Mouse (Mus musculus) layer of hippocampus, postnatal 14 days (tissue): ENCODE measurements at regions not wholly inside any gene's neighbourhood (a gene's known extent, or its start where the extent isn't known, plus 50 kb on each side); places are given as distances from the start of the nearest gene placed in this dataset.
A peak's percentile ranks its signal among the peaks of the same experiment; 100 is the strongest.

ENCODE experiments used
- DNase-seq, 2 experiments: peaks; one replicate each; pipeline ENCODE4 v3.0.0; 2021 to 2022; ENCODE audit warnings: low spot score in 2 of 2, mixed read lengths in 1 of 2

DNA sequence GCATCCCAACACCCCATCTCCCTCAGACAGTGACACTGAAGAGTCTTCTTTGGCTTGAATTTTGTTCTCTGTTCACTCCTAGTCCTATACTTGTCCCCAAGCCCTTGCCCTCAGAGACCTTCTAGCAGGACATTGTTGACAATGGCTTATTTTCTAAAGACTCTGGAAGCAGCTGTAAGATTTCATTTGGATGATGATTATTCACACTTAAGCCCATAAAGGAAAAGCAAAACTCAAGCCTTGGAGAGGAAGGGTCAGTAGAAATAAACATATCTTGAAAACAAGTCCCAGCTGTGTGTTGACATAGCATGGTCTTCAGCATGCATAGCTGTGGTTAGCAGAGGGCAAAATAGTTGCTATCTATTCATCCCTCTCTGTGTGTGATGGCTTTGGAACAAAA lies 59.9 kb upstream of the Cdh11 start:
- DNase-seq = no peak

DNA sequence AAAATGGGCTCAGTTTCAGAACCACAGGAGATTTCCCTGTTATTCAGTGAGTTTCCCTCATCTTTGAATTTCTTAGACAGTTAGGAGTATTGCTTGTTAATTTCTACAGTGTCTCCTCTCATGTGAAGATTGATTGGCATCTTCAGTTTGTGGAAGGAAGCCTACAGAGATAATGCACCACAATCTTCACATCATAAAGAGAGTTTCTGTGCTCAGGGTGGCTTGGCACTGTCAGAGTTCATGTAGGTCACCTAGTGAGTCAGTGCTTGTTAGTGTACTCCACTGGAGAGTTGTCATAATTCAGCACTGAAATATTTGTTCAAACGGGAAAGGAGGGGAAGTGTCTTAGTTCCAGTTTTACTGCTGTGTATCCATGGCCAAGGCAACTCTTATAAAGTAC lies 74.6 kb upstream of the Cdh11 start:
- no peak for DNase-seq

DNA sequence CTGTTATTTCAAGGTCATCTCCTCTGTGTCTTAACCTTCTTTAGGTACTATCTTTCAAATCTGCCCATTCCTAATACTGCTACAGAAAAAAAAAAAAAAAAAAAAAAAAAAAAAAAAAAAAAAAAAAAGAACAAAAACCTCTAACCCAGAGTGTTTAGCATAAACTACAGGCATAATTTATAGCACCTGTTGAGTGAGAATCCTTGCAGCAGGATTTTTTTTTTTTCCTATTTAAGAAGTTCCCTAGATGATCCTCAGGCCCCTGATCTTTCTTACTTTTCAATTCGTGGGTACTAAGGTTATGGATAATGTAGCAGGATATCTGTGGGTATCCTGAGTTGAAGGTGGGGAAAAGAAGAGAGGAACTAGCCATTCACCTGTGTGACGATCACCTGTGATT lies 114.1 kb upstream of the Cdh11 start:
- DNase-seq = no peak

DNA sequence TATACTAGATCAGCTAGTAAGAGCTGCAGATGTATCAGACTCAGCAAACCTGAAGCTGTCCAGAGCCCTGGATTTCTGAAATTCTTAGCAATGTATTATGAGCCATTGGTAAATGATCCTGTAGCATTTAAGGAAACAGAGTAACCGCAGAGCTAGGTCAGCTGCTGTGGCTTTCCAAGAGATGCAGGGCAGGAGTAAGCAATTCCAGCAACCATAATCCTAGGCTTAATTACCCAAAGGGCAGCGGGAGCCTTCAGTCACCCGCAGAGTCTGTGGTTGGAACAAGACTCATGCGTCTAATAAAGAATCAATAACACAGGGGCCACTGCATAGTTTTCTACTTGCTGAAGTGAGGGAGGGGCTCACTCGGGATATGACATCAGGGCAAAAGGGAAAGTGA lies 115.2 kb upstream of the Cdh11 start:
- no peak for DNase-seq

DNA sequence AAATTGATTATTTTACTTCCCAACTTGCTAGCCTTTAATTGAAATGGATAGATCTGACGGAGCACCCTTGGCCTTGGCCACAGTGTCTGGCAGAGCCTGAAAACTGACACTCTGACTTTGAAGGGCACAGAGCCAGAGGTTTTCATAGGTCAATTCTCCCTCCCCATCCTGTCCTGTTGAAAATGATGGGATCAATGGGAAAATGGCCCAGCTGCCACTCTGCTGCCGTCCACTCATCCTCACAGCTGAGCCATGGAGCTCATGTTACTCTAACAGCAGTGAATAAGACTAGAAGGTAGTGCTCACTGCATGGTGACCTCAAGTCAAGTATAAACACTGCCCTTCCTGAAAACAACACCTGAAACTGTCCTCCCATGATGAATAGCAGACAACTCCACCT lies 122.0 kb upstream of the Cdh11 start:
- no peak for DNase-seq

DNA sequence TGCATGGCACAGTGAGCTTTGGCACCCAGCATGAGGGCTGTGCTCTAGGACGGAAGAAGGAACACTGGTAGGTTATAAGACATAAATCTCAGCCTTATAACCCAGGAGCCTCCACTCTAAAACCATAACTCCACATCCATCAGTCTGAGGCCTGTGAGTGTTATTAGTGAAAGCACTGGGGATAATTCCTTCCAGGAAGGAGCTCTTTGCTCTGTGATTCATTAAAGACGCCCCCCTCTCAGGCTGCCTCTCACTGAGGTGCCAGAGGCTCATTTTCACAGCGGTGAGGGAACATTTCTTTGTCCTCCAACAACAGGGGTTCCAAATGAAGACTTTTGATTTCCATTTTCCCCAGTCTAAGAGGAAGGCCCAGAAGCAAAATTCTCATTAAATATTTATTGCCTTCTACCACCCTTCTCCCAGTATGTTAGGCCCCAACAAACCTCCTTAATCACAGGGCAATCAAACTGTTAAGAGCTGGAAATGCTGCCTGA lies 145.9 kb upstream of the Cdh11 start:
- no peak for DNase-seq

DNA sequence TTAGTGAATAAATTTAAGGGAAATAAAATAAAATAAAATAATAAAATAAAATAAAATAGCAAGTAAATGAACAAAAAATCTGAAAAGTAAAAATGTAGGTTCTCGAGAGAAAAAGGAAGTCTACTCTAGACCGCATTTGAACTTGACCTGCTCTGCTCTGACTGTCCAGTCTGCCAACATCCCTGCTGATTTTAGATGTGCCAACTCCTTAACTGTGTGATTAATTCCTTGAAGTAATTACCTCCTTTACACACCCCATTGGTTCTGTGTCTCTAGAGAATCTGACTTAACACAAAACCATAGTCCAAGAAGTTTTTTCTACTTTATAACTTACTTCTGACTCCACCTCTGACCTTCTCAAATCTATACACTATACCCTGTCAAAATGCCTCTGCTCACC lies 153.3 kb upstream of the Cdh11 start:
- no peak for DNase-seq

DNA sequence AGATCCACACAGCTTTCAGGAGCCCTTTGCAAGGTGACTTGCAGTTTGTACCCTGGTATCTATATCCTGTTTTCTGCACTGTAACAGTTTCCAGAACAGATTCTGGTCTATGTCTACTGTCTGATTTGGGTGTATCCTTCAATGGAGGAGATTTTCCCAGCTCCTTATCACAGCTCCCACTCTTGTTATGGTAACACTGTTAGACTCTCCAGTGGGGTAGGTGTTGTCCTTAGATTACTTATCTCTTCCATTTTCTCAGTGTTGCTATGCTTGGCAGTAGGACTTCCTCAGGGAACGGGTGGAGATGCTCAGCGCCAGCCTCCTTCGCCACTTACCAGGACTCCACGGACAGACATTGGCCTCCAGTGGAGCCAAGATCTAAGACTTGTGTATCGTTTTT lies 160.1 kb upstream of the Cdh11 start:
- DNase-seq = no peak

DNA sequence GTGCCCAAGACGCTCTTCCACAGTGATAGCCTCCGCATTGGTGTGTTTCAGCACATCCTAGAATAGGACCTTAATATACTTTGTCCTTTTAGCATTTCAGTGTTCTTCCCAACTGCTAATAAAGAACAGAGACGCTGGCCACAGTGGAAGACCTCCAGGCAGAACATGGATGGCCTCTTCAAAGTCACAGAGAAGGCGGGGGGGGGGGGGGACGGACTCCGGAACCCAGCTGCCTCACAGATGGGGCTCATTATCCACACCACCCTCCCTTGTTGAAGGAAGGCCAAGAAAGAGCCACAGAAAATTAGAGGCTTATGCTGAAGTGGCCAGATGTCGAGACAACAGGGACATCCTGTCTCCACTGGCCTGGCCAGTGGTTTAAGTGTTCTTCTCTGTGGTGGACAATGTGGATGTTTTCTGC lies 192.7 kb upstream of the Cdh11 start:
- no peak for DNase-seq

DNA sequence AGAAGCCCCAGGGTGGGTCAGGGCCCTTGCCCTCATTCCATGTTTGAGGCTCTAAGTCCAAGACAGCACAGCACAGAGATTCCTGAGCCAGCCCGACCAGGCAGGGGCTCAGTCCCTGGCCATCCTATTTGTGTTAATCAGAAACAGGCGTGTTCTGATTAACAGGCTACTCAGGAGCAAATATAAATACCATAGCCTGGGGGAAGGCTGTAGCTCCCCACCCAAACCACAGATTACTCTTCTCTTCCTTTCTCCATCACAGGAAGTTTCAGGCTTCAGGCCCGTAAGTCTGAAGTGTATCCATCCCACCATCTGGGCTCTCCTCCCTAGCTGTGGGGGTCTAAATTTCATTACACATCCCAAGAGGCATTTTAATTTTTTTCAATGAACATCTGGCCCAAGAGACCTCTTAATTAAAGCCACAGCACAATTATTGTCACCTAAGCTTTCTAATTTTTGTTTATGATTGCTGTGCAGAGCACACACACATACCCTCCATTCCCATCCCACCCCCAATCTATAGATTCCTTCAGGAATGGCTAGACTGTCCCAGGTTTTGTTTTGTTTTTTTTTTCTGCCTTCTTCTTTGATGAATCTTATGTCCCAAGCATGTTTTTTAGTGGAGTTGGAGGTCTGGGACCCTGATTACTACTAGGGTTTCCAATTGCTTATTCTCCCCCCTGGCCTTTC lies 197.9 kb upstream of the Cdh11 start:
- DNase-seq = no peak

DNA sequence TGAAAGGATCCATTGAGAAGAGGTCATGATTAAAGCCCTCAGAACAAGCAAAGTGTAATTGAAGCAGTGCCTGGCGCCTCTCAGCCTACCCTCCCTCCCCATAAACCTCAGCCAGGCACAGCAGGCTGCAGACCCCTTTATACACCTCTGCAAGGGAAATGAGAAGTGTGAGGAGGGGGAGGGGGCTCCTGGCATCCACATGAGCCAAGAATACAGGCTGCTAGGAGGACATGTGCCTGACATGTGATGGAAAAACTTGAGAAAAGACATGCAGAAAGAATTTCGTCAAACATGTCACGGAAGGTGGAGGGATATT lies 198.4 kb upstream of the Cdh11 start:
- DNase-seq = no peak

DNA sequence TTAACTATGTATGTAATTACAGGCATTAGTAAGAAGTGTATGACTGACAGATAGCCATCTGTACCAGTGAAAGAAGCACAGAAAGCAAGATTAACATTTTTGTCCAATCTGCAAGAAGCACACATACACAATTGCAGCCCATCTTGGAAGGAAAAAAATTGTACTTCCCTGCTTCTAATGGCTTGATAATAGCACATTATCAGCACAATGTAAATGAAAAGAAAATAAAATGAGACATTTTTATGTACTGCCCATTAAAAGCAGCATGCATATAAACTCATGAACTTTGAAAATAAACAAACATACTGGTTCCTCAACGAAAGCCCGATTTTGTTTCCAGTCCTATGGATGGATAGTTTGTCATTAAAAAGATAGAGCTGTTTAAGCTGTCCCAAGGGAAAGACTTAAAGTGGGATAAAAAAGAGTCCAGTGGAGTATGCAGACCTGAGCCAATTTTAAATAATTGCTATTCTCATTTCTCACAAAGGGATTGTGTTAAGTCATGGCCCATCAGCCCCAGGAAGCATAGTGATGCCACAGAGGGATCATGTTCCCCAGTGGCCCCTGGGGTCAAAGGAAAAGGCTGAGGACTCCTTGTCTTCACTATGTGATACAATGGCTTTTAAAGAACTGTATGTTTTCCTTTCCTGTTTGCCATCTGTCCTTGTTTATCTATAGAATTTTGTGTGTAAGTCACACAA lies 222.0 kb upstream of the Cdh11 start:
- DNase-seq = no peak

DNA sequence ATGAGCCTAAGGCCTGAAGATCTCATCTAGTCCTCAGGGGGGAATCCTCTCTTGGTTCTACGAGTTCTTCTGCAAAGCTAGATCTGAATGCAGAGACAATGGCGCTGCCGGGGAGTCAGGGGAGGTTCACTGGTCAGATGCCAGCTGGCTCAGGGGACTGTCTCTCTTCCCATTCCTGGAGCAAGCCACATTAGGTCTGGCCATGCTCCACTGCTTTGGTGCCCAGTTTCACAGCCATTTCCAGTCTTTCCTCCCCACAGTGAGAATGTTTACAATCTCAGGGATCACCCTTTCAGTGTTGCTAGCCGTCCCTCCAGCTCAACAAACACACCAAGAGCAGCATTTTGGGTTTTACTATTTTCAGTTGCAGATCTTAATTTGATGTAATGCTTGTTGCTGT lies 233.7 kb upstream of the Cdh11 start:
- peak; percentile 8 to 58 for DNase-seq

DNA sequence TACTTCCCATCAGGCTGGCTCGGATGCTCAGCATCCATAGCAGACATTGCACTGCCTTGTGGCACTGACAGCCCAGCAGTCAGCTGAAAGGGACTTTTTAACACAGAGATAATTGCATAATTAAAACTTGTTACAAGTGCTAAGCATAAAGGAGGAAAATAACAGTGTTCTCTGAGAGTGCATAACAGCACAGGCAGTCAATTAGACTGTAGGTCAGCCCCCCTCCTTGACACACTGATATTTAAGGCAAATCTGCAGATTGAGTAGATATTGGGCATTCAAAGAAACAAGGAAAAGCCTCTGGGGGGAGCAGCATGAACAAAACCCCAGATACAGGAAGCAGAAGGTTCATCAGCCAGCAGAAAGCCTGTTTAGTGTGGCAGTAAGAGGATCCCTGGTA lies 237.8 kb upstream of the Cdh11 start:
- DNase-seq = no peak

DNA sequence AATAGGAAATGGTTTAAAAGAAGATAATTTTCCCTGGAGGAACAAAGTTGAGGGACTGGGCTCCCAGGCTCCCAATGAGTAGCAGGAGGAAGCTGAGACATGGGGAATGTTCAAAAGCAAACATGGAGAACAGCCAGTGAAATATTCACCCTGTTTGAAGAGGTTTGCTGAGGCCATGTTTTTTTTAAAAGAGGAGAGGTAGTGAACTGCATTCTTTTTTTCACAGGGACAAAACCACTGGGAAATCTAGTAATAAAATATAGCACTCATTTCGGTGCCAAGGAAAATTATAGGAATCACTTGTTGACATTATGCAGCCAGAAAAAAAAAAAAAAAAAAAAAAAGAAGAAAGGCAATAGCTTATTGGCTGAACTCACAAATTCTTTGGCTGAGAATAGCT lies 246.3 kb upstream of the Cdh11 start:
- DNase-seq = no peak

DNA sequence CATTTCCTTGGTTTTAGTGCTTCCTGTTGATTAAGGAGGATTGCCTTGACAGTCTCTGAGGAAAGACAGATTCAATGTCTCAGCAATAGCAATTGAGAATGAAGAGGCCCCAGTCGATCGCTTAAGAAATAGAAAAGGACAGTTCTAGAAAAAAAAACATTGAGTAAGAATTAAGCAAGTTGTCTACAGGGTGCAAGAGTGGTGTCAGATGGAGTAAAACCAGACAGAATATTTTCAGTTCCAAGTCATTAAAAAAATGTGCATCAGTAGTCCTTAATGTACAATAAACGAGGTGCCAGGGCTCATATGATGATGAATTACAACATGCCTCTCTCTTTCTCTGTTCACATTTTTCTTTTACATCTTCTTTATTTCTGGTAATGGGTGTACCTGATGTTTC lies 248.5 kb upstream of the Cdh11 start:
- DNase-seq = no peak

DNA sequence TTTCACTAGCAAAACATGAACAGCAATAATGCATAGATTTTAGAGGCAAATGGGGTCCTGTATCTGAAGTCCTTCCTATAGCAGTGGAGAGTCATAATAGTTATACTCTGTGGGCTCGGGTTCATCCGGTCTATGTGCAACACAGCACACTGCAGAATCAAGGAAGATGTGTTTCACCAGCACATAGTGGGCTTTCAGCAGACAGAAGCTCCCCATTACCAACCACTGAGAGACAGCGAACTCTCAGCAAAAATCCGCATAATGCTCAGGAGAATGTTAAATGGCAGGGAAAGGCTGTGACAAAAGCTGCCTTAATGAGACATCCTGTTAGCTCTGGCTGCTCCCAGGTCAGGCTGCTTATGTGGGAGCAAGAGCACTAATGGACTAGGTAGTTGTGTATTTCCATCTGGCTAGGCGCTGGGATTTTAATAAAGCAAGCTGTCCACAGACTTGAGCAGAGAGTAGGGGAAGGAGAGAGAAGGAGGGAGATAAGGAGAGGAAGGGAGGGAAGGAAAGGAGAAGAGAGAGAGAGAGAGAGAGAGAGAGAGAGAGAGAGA lies 286.7 kb upstream of the Cdh11 start:
- no peak for DNase-seq

DNA sequence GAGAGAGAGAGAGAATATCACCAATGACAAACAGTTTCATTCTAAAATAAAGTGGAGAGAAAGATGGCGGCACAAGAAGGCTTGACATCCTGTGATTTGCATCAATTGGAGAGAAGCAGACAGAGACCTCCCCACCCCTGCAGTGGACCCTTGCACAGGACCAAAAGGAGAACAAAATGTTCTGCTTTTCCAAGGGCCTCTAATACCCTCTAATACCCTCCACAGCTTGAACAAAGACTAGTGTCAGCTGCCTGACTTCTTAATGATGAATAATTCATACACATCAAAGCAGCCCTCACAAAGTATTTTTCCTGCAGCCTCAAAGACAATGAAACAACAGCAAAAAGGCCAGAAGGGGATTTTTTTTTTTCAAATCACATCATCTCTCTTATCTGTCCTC lies 287.2 kb upstream of the Cdh11 start:
- no peak for DNase-seq

DNA sequence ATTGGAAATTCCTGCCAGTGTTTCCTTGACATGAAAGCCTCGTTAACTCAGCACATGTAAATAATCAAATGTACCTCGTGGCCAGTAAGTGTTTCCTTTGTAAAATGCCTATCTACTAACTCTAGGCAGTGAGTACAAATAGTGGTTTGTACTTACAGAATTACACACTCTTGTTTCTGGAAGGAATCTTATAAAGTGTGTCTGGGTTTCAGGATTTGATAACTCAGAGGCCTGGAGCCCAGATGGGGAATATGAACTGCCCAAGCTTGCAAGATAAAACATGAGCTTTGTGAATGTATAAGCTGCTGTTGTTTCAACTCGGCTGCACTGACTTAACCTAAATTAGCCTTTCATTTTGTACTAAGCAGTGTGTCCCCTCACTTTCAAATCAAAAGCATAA lies 293.1 kb upstream of the Cdh11 start:
- DNase-seq = no peak

DNA sequence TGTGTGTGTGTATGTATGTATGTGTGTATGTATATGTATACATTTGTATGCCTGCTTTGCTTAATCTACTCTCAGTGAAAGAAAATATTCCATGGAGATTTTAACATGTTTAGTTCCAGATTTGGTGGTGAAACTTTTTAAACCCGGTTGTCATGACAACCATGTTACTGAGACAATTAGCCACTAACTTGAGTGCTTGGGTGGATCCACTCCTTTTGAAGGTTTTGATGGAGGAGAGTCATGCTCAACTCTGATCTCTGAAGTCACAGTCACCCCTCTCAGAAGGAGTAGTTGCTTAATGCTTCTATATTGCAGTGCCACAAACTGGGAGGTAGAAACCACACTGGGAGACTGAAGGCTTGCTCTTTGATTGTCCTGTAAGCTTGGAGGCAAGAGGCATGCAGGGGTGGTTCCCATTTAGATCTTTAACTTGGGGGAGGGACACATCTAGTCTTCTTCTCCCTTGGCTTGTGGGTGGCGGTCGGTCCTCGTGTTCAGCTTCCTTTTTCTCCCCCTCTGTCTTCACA lies 301.6 kb upstream of the Cdh11 start:
- DNase-seq = peak in 1 of 2 experiments; percentile 15

DNA sequence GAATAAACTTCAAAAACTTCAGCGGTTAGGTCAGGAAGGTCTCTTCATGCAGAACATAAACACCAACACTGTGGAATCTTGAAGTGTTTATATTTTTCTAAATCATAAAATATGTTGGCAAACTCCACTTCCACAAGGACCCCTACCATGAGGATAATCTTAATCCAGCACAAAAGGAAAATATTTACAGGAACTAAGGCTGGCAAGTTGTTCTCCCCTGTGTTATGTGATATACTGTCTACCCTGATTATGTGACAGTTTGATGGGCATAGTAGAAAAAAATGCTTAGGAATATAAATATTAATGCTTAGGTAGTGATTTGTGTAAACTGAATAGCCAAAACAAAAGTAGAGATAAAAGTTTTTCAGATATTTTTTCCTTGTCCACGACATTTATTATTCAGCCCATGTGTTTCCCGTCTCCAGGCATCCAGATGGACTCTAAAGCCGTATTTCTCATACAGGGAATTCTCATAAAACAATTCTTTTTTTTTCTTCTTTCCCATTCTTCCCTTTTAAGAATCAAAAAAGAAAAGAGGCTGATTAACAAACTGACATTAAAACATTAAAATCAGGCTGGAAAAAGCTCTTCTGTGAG lies 311.2 kb upstream of the Cdh11 start:
- no peak for DNase-seq

DNA sequence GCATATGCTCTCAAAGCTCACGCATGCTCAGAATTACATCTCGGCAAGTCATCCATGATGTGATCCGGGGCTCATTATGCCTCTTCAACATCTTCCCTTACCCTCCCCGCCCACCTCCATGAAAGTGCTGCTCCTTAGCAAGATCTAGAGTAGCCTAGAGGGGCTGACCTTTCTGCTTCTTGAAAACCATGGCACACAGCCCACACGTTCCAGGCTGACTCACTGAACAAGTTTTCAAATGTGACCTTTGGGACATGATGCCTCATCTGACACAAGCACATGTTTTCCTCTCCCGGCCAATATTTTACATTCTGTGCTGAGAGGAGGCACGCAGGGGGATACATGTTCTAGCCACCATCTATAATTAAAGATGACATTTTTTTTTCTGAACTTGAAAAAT lies 340.1 kb upstream of the Cdh11 start:
- no peak for DNase-seq
